Mouse (Mus musculus): ENCODE measurements around the gene Adrb1. TPM values are rescaled to one million over a fixed set of nuclear protein-coding genes. Genes with fewer than 3 reads are reported as not detected.

Adrb1 gene
- polyA plus RNA-seq, 1 experiment from 2014 or later = 1.0 TPM

DNA sequence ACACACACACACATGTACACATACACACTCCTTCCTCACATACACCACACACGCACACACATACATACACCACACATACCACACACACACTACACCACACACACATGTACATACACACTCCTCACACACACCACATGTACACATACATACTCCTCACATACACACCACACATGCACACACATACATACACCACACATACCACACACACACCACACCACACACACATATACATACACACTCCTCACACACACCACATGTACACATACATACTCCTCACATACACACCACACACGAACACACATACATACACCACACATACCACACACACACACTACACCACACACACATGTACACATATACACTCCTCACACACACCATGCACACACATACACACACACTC lies 36.3 kb downstream of the Adrb1 start:
- 96% methylated on average over 2 of the region's 2 CpGs for WGBS
- Histone ChIP-seq H3K4me1 (no peaks in the 10 kb centered on the region), H3K4me3 (replicated peaks) (no peak overlapping the region), H3K9ac (replicated peaks) (no peak overlapping the region), H3K9me3 (replicated peaks) (no peaks in the 10 kb centered on the region), H3K27me3 (replicated peaks) (no peaks in the 10 kb centered on the region), H3K36me3 (no peaks in the 10 kb centered on the region), H3K4me2 (no peak overlapping the region), H3K27ac (replicated peaks) (no peak overlapping the region)
- no peak for ATAC-seq (ENCODE audit: low FRiP score)

DNA sequence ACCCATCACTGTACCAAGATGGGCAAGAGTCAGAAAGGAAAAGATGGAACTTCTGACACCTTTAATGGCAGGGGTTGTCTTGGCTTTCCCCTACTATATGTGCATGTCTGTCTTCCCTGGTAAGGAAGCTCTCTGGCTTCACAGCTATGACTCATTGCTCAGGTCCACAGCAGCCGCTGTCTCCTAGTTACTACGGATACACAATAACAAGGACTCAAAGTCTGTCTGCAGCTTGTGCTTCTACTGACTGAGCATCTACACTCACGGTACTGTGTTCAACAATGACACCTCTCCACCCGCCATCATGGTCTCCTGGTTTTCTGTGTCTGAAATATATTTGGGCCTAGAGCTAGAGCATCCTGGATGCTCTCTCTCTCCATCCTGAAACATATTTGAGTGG lies 37.7 kb downstream of the Adrb1 start:
- no peaks in the 10 kb centered on the region for H3K4me1 ChIP-seq
- ATAC-seq (ENCODE audit: low FRiP score) = no peak
- H3K4me3 ChIP-seq (replicated peaks) = no peak overlapping the region
- H3K27me3 ChIP-seq (replicated peaks) = no peaks in the 10 kb centered on the region
- H3K27ac ChIP-seq (replicated peaks) = no peak overlapping the region
- H3K36me3 ChIP-seq = no peaks in the 10 kb centered on the region
- H3K4me2 ChIP-seq = no peak overlapping the region
- WGBS = 89% methylated on average over 4 of the region's 4 CpGs
- no peak overlapping the region for H3K9ac ChIP-seq (replicated peaks)
- H3K9me3 ChIP-seq (replicated peaks) = no peaks in the 10 kb centered on the region

DNA sequence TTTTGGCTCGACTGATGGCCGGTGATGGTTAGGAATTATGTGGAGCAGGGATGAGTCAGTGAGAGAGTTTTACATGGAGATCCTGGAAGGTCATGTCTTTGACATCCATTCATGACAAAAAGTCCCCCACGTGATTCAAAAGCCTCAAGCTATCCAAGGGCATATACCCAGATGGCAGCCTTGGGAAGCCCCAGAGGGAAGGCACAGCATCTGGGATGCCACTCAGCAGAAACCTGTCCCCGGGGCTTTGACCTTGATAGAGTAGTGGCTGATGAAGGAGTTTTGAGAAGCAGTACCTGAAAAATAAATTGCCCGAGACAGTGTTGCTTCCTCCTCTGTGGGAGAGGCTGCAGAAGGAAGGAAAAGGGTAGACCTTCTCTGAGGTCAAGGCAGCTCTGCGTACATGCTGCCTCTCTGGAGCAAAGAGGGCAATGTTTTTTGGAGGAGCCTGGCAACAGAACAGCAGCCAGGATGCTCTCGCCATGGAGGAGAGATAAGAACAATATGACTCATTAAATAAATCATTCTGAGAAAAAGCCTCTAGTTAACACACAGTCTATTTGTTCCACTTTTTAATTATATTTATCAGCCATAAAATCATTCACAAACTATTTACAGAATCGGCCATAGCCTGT lies 38.4 kb downstream of the Adrb1 start:
- Histone ChIP-seq H3K27ac (replicated peaks) (no peak overlapping the region), H3K36me3 (no peaks in the 10 kb centered on the region), H3K27me3 (replicated peaks) (no peaks in the 10 kb centered on the region), H3K9me3 (replicated peaks) (no peaks in the 10 kb centered on the region), H3K9ac (replicated peaks) (no peak overlapping the region), H3K4me3 (replicated peaks) (no peak overlapping the region), H3K4me2 (no peak overlapping the region), H3K4me1 (no peaks in the 10 kb centered on the region)
- WGBS = 84% methylated on average over 8 of the region's 8 CpGs
- no peak for ATAC-seq (ENCODE audit: low FRiP score)

DNA sequence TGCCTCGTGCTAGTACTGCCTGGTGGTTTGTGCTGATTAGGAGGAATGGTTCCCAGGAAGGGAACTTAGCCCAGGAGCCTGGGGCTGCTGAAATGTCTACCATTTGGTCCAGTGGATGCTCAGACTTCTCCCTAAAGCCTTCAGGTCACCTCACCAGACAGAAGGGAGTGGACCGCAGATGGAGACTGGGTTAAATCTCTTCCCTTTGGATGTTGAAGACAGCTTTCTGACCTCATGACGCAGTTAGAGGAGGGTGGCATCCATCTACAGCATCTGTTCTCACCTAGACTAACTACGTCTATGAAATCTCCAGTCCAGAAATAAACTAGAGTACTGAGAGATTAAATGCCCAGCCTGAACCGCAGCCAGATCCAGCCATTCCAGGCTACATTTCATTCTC lies 39.1 kb downstream of the Adrb1 start:
- WGBS = 94% methylated on average over 5 of the region's 5 CpGs
- Histone ChIP-seq H3K4me2 (no peak overlapping the region), H3K27me3 (replicated peaks) (no peaks in the 10 kb centered on the region), H3K9me3 (replicated peaks) (no peaks in the 10 kb centered on the region), H3K4me3 (replicated peaks) (no peak overlapping the region), H3K9ac (replicated peaks) (no peak overlapping the region), H3K27ac (replicated peaks) (no peak overlapping the region), H3K4me1 (no peaks in the 10 kb centered on the region), H3K36me3 (no peaks in the 10 kb centered on the region)
- ATAC-seq (ENCODE audit: low FRiP score) = no peak

DNA sequence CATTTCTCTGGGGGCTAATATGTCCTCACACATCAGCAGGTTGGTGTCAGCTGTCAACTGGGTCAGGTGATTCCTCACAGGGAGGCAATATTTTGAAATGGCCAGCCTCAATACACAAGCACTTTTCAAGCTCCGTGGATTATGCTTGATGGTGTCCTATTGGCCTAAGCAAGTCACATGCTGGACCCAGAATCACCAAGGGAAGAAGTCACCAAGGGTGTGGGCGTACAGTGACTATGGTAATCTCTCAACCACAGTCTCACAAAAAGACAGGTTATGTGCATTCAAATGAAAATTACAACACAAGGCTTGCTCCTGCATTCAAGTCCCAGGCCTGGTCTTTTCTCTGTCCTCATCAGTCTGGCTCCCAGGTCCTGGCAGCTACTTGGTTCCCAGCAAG lies 39.7 kb downstream of the Adrb1 start:
- WGBS = 85% methylated on average over 2 of the region's 2 CpGs

DNA sequence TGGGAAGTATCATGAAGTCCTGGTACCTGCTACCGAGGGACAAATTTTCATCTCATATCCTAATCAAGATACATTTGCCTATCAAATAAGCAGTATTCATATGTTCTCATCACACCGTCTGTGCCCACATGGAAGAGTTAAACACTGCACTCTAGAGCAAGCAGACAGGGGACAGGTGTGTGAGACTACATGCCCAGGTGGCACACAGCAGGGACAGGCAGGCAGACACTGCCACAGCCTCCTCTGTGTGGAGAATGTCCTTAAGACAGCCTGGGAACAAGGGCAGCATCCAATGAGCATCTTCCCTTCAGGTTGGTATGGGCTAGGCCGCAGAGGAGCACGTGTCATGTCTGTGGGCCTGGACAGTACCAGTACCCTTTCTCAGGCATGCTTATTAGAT lies 40.7 kb downstream of the Adrb1 start:
- Histone ChIP-seq H3K9me3 (replicated peaks) (no peaks in the 10 kb centered on the region; the same call in 1 of the 2 replicates), H3K27me3 (replicated peaks) (no peaks in the 10 kb centered on the region), H3K9ac (replicated peaks) (no peak overlapping the region), H3K4me1 (no peaks in the 10 kb centered on the region), H3K27ac (replicated peaks) (no peak overlapping the region), H3K4me2 (no peak overlapping the region), H3K4me3 (replicated peaks) (no peak overlapping the region), H3K36me3 (no peaks in the 10 kb centered on the region)
- 93% methylated on average over 4 of the region's 4 CpGs for WGBS
- no peak for ATAC-seq (ENCODE audit: low FRiP score)

More for the DNA sequence above, 39.7 kb downstream of the Adrb1 start:
- Histone ChIP-seq H3K9me3 (replicated peaks) (no peaks in the 10 kb centered on the region), H3K4me1 (no peaks in the 10 kb centered on the region), H3K4me3 (replicated peaks) (no peak overlapping the region), H3K36me3 (no peaks in the 10 kb centered on the region), H3K27ac (replicated peaks) (no peak overlapping the region), H3K4me2 (no peak overlapping the region), H3K9ac (replicated peaks) (no peak overlapping the region), H3K27me3 (replicated peaks) (no peaks in the 10 kb centered on the region)
- ATAC-seq (ENCODE audit: low FRiP score) = no peak

DNA sequence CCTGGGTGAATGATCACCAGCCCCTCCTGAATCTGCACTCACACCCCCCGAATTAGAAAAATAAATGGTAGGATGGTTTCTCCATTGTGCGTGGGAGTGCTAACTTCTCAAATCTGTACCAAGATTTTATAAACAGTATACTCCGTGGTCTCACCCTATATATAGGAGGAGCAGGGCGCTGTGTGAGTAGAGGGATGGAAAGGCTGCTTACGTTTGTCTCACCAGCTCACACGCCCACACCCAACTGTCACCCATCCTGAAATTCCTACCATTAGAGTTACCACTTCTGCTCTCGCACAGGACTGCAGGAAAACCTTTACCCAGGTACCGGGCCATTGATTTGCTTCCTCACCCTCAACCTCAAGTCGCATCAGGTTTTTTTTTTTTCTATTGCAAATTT lies 47.0 kb downstream of the Adrb1 start:
- Histone ChIP-seq H3K9me3 (replicated peaks) (no peaks in the 10 kb centered on the region; the same call in 1 of the 2 replicates), H3K4me2 (no peak overlapping the region), H3K27ac (replicated peaks) (no peak overlapping the region), H3K9ac (replicated peaks) (no peak overlapping the region), H3K27me3 (replicated peaks) (no peaks in the 10 kb centered on the region), H3K4me3 (replicated peaks) (no peak overlapping the region), H3K36me3 (no peaks in the 10 kb centered on the region), H3K4me1 (no peaks in the 10 kb centered on the region)
- ATAC-seq (ENCODE audit: low FRiP score) = no peak
- 90% methylated on average over 9 of the region's 9 CpGs for WGBS

DNA sequence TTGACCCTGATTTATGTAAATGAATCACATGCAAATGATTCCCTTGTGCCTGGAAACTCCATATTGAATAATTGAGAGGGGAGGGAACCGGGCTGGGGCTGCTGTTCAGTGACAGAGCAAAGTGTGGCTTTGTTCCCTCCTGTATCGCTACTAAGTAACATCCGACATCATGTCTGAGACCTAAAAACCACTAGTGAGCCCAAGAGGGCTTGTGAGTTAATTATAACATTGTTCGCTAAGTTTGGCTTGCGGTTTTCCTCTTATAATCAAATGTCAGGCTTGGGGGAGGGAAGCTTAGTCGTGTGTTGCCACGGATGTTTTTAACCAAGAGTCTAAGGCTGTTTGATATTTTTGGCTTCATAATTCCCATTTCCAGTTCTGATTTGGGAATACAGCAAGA lies 50.2 kb downstream of the Adrb1 start:
- Histone ChIP-seq H3K27me3 (replicated peaks) (peaks cover 21% of the 10 kb centered on the region), H3K9ac (replicated peaks) (no peak overlapping the region), H3K36me3 (no peaks in the 10 kb centered on the region), H3K4me2 (no peak overlapping the region), H3K4me1 (peaks cover 25% of the 10 kb centered on the region), H3K27ac (replicated peaks) (no peak overlapping the region), H3K4me3 (replicated peaks) (no peak overlapping the region), H3K9me3 (replicated peaks) (no peaks in the 10 kb centered on the region; the same call in 1 of the 2 replicates)
- ATAC-seq (ENCODE audit: low FRiP score) = no peak
- 62% methylated on average over 7 of the region's 7 CpGs for WGBS

DNA sequence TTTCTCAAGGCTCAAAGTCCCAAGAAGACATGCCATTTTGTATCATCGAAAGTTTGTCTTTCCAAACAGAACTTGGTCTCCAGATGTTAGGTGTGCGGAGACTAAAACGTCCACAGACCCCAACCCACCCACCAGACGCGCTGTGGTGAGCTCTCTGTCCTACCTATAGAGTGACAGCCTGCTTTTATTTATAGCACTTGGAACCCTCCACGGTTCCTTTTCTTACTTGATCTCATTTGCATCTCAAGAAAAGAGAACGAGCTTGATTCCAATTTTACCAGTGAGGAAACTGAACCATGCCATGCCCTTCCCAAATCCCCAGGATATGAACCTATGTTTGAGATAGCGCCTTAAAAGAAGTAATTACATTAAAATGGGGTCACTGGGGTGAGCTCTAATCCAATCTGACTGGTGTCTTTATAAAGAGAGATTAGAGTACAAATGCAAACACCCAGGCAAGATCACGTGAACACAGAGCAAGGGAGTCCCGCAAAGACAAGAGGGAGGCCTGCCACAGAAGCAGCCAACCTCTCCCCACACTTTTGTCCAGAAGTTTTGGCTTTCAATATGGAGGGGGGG lies 51.5 kb downstream of the Adrb1 start:
- H3K9me3 ChIP-seq (replicated peaks) = no peaks in the 10 kb centered on the region
- no peak overlapping the region for H3K4me2 ChIP-seq
- no peak overlapping the region for H3K4me3 ChIP-seq (replicated peaks)
- no peak overlapping the region for H3K27ac ChIP-seq (replicated peaks)
- no peak overlapping the region for H3K9ac ChIP-seq (replicated peaks)
- H3K27me3 ChIP-seq (replicated peaks) = peaks cover 25% of the 10 kb centered on the region
- WGBS = 44% methylated on average over 10 of the region's 10 CpGs
- no peak for ATAC-seq (ENCODE audit: low FRiP score)
- H3K36me3 ChIP-seq = no peaks in the 10 kb centered on the region
- peaks cover 25% of the 10 kb centered on the region for H3K4me1 ChIP-seq

DNA sequence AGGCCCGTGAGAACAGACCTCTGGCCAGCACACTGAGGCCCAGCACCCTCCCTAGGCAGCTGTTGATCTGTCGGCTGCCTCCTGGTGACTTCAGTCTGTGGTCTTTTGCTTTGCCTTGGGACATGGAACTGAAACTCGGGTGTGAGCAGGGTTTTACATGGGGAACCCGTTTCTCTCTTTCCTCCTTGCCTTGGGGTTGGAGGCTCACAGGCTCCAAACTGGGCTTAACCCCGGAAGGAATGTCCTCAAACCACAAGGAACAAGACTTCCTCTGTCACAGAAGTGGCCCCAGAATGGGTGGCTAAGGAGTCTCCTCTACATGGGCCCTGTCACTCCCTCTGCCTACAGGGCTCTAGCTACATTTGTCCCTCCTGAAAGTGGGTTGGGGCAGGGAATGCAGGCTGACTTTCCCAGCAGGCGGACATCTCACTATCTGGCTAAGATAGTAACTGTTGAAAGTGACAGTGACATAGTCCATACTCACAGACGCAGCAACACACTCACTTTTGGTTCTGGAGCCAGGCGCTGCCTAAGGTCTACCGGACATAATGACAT lies 52.5 kb downstream of the Adrb1 start:
- ATAC-seq (ENCODE audit: low FRiP score) = no peak
- Histone ChIP-seq H3K27ac (replicated peaks) (no peak overlapping the region), H3K4me1 (peaks cover 25% of the 10 kb centered on the region), H3K36me3 (no peaks in the 10 kb centered on the region), H3K9me3 (replicated peaks) (no peaks in the 10 kb centered on the region), H3K27me3 (replicated peaks) (peaks cover 25% of the 10 kb centered on the region), H3K4me2 (no peak overlapping the region), H3K9ac (replicated peaks) (no peak overlapping the region), H3K4me3 (replicated peaks) (no peak overlapping the region)
- 83% methylated on average over 9 of the region's 9 CpGs for WGBS

DNA sequence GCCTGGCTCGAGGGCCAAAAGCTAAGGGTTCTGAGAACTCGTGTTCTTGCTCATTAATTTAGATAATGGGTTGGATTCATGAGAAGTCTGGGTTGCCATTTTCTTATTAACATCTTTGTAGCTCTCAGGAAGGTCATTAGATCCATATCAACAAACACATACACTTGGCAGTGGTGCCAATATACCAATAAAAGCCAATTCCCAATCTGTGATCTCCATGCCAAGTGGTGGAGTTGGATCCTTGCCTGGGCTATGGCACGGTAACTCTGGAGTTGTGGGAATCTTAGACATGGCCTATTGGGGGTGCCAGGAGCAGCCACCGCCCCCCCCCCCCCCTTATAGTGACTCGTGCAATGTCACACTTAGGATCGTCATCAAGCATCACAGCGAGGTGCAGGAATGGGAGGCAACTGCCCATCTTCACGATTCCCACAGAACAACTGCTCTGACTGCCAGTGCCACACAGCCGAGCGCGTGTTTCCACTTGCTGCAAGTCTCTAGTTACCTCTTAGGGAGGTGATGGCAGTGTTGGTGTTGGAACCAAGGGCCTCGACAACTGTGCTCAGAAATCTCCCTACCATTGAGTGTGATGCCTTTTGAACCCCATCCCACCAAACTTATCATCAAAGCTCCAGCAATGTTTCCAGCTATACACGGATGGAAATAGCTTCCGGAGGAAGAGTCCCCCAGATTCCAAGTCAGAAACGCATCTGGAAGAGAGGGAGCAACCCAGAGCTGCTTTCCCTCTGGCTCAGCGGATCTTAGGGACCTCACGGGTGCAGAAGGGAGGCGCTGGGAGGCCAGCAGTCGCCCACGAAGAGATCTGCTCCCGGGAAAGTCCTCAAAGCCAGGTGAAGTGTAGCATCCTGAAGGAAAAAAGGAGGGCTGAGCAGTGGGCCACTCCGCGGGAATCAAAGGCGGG lies 53.2 kb downstream of the Adrb1 start:
- ATAC-seq (ENCODE audit: low FRiP score) = no peak
- Histone ChIP-seq H3K4me2 (peak overlapping the region; percentile 53), H3K9ac (replicated peaks) (peak overlapping the region; percentile 34; the same call in 1 of the 2 replicates), H3K4me1 (peaks cover 25% of the 10 kb centered on the region), H3K4me3 (replicated peaks) (peak overlapping the region; percentile 15), H3K27me3 (replicated peaks) (peaks cover 25% of the 10 kb centered on the region), H3K36me3 (no peaks in the 10 kb centered on the region), H3K9me3 (replicated peaks) (no peaks in the 10 kb centered on the region), H3K27ac (replicated peaks) (no peak overlapping the region)
- WGBS = 31% methylated on average over 24 of the region's 24 CpGs
